Mouse (Mus musculus) midbrain, postnatal 0 days (tissue): ENCODE measurements around the gene Sh3gl3. TPM values are rescaled to one million over a fixed set of nuclear protein-coding genes. Genes with fewer than 3 reads are reported as not detected.

ENCODE experiments used
- ATAC-seq: fragments of 200-750 bp; cut with Nextera tagmentation; 2 replicates; pipeline ENCODE4 v1.8.0; 2017; ENCODE audit warnings: moderate number of reproducible peaks, mild to moderate bottlenecking, moderate TSS enrichment, moderate library complexity; ENCODE audit not compliant: low FRiP score
- DNase-seq: peaks from one replicate; pipeline ENCODE4 v3.0.0-alpha.2; 2015; ENCODE audit warnings: low spot score
- H3K27ac ChIP-seq: fragments of 300-500 bp; sonication (generic); 2 replicates; pipeline ENCODE4 v1.5.1; 2014; ENCODE audit warnings: low read depth, mild to moderate bottlenecking, low read length, mixed read lengths
- H3K27me3 ChIP-seq: fragments of 300-500 bp; sonication (generic); 2 replicates; pipeline ENCODE4 v1.6.1; 2014; ENCODE audit warnings: low read length, control low read depth, mixed read lengths; ENCODE audit not compliant: insufficient read depth
- H3K36me3 ChIP-seq: fragments of 300-500 bp; sonication (generic); 2 replicates; pipeline ENCODE4 v1.6.1; 2014; ENCODE audit warnings: low read length, control low read depth, mixed read lengths; ENCODE audit not compliant: insufficient read depth
- H3K4me1 ChIP-seq: fragments of 300-500 bp; sonication (generic); 2 replicates; pipeline ENCODE4 v1.6.1; 2014; ENCODE audit warnings: mild to moderate bottlenecking, control low read depth, antibody characterized with exemption, low read length, mixed read lengths; ENCODE audit not compliant: insufficient read depth
- H3K4me2 ChIP-seq: fragments of 300-500 bp; sonication (generic); 2 replicates; pipeline ENCODE4 v1.6.1; 2014; ENCODE audit warnings: low read depth, mild to moderate bottlenecking, low read length, mixed read lengths; ENCODE audit not compliant: poor library complexity, severe bottlenecking
- H3K4me3 ChIP-seq: fragments of 300-500 bp; sonication (generic); 2 replicates; pipeline ENCODE4 v1.5.1; 2014; ENCODE audit warnings: low read depth, mild to moderate bottlenecking, low read length, moderate library complexity
- H3K9ac ChIP-seq: fragments of 300-500 bp; sonication (generic); replicated peaks from 2 replicates; pipeline ENCODE4 v1.6.1; 2014; ENCODE audit warnings: mild to moderate bottlenecking, low read length, moderate library complexity, mixed read lengths; ENCODE audit not compliant: poor library complexity, severe bottlenecking
- H3K9me3 ChIP-seq: fragments of 300-500 bp; sonication (generic); 2 replicates; pipeline ENCODE4 v1.6.1; 2016; ENCODE audit warnings: low read length, control low read depth
- CTCF ChIP-seq: IDR thresholded peaks from 2 replicates; pipeline ENCODE4 v1.5.1; 2016; ENCODE audit warnings: antibody characterized with exemption, mild to moderate bottlenecking
- WGBS: fragments of 180-500 bp; shearing (Covaris S2); extraction: QIAGEN DNeasy Blood & Tissue Kit; methylation state at CpG from one replicate; pipeline ENCODE4 v1.1.7; 2014; 5-methylcytosine and 5-hydroxymethylcytosine counted together
- polyA plus RNA-seq: library from polyadenylated mRNA; unstranded; fragments of >200 nt; fragmentation: Nextera tagmentation; extraction: Ambion mirVana; gene quantifications from 2 replicates; pipeline ENCODE4 v1.2.1, GENCODE M21; 2015
- total RNA-seq: library from RNA; depleted of rRNA; stranded (reverse); fragments of >200 nt; gene quantifications from 2 replicates; pipeline ENCODE4 v1.2.3, GENCODE M21; 2014

Gene Sh3gl3
- total and polyA plus RNA-seq, 2 experiments from 2014 or later: 58.6 to 108 TPM

- H3K9ac ChIP-seq: no peak overlapping the region
- no peaks in the 10 kb centered on the region for H3K36me3 ChIP-seq
- 76% methylated on average over 9 of the region's 11 CpGs for WGBS
- DNase-seq (no peak), ATAC-seq (no peak)
- no peaks in the 10 kb centered on the region for H3K4me1 ChIP-seq
- no peak for TF ChIP-seq CTCF
- H3K9me3 ChIP-seq: no peaks in the 10 kb centered on the region
- no peak overlapping the region for H3K4me2 ChIP-seq
- H3K4me3 ChIP-seq: no peak overlapping the region
- H3K27ac ChIP-seq: no peak overlapping the region
- no peaks in the 10 kb centered on the region for H3K27me3 ChIP-seq
Measured at GRCm38 (mm10) chr7:82236152-82236898, 62.7 kb downstream of the Sh3gl3 start.

DNA sequence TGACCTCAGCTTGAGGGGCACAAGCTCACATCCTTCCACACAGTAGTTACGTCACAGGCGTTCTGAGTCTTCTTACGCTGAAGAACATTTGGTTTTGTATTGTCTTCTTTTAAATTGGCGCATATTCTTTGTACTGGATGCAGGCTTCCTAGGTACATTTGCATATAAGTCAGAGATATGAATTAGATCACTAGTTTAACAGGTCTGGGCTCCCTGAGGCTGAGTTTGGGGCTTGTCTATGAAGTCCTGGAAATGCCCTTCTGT, 63.2 kb downstream of the Sh3gl3 start:
- Histone ChIP-seq H3K9ac (no peak overlapping the region), H3K4me3 (no peak overlapping the region), H3K4me2 (no peak overlapping the region), H3K4me1 (no peaks in the 10 kb centered on the region), H3K36me3 (no peaks in the 10 kb centered on the region), H3K27me3 (no peaks in the 10 kb centered on the region), H3K9me3 (no peaks in the 10 kb centered on the region), H3K27ac (no peak overlapping the region)
- no peak for TF ChIP-seq CTCF
- DNase-seq (no peak), ATAC-seq (no peak)
- WGBS: 84% methylated on average over 4 of the region's 4 CpGs

GRCm38 (mm10) chr7:82240424-82241240, 67.0 kb downstream of the Sh3gl3 start:
- no peak for ATAC-seq
- no peak overlapping the region for H3K9ac ChIP-seq
- no peaks in the 10 kb centered on the region for H3K9me3 ChIP-seq
- H3K4me3 ChIP-seq: no peak overlapping the region
- 68% methylated on average over 8 of the region's 8 CpGs for WGBS
- no peak for DNase-seq
- H3K27ac ChIP-seq: no peak overlapping the region
- H3K4me2 ChIP-seq: no peak overlapping the region
- no peak for TF ChIP-seq CTCF
- no peaks in the 10 kb centered on the region for H3K36me3 ChIP-seq
- no peaks in the 10 kb centered on the region for H3K27me3 ChIP-seq
- H3K4me1 ChIP-seq: no peaks in the 10 kb centered on the region

DNA sequence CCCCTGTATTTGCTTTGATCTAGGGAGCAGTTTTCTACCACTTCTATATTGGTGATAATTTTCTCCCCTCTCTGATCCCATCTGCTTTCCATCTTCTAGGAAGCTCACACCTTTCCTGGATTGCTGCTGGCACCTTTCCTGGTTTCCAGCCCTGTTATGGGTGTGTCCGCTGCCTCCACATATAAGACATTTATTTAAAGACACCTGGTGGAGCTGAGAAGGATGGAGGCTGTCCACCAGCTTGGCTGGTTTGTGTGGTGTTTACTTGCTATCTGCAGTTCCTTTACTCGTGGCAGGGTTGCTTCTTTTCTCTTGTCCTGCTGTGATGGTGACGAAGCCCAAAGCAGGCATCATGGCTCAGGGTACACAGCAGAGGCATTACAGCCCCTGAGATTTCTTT, 71.1 kb downstream of the Sh3gl3 start:
- TF ChIP-seq CTCF: no peak
- H3K4me3 ChIP-seq: no peak overlapping the region
- no peak overlapping the region for H3K4me2 ChIP-seq
- ATAC-seq (no peak), DNase-seq (no peak)
- H3K36me3 ChIP-seq: no peaks in the 10 kb centered on the region
- no peaks in the 10 kb centered on the region for H3K27me3 ChIP-seq
- H3K9me3 ChIP-seq: no peaks in the 10 kb centered on the region
- no peak overlapping the region for H3K27ac ChIP-seq
- H3K9ac ChIP-seq: no peak overlapping the region
- H3K4me1 ChIP-seq: peaks cover 8% of the 10 kb centered on the region
- WGBS: 78% methylated on average over 3 of the region's 3 CpGs

- DNase-seq (peak; percentile 31), ATAC-seq (peak; percentile 44)
- H3K36me3 ChIP-seq: no peaks in the 10 kb centered on the region
- no peak overlapping the region for H3K9ac ChIP-seq
- peak overlapping the region; percentile 3; the same call in 1 of the 2 replicates for H3K4me2 ChIP-seq
- H3K27ac ChIP-seq: peak overlapping the region; percentile 74
- H3K4me1 ChIP-seq: peaks cover 8% of the 10 kb centered on the region
- H3K4me3 ChIP-seq: no peak overlapping the region
- no peaks in the 10 kb centered on the region for H3K9me3 ChIP-seq
- no peak for TF ChIP-seq CTCF
- 46% methylated on average over 10 of the region's 10 CpGs for WGBS
- H3K27me3 ChIP-seq: no peaks in the 10 kb centered on the region
Measured at GRCm38 (mm10) chr7:82248953-82249695, 75.5 kb downstream of the Sh3gl3 start.

DNA sequence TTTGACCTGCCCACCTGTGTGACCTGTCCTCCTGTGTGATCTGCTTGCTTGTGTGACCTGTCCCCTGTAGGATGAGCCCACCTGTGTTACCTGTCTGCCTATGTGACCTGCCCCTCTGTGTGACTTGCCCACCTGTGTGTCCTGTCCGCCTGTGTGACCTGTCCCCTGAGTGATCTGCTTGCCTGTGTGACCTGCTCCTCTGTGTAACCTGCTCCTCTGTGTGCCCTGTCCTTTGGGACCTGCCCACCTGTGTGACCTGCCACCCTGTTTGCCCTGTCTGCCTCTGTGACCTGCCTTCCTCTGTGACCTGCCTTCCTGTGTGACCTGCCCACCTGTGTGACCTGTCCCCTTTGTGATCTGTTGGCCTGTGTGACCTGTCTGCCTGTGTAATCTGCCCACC, 79.7 kb downstream of the Sh3gl3 start:
- Histone ChIP-seq H3K27me3 (no peaks in the 10 kb centered on the region), H3K9me3 (no peaks in the 10 kb centered on the region), H3K4me1 (peaks cover 8% of the 10 kb centered on the region), H3K36me3 (no peaks in the 10 kb centered on the region), H3K9ac (no peak overlapping the region), H3K27ac (no peak overlapping the region), H3K4me3 (no peak overlapping the region), H3K4me2 (no peak overlapping the region)
- TF ChIP-seq CTCF: no peak
- WGBS: 87% methylated on average over 1 of the region's 1 CpGs
- ATAC-seq: no peak
- no peak for DNase-seq
